Mouse (Mus musculus) embryonic fibroblast, embryonic 13.5 days (primary cell): Measurements from ENCODE around the gene Pi4k2b.

ENCODE experiments used
- CTCF ChIP-seq: IDR thresholded peaks from 2 replicates; pipeline ENCODE4 v1.5.1; 2011; ENCODE audit warnings: mild to moderate bottlenecking, control low read depth, low read length, moderate library complexity, borderline replicate concordance; ENCODE audit not compliant: insufficient read depth
- POLR2A ChIP-seq: IDR thresholded peaks from 2 replicates; pipeline ENCODE4 v1.6.1; 2011; ENCODE audit warnings: low read depth, mild to moderate bottlenecking, control low read depth, low read length, moderate library complexity

DNA sequence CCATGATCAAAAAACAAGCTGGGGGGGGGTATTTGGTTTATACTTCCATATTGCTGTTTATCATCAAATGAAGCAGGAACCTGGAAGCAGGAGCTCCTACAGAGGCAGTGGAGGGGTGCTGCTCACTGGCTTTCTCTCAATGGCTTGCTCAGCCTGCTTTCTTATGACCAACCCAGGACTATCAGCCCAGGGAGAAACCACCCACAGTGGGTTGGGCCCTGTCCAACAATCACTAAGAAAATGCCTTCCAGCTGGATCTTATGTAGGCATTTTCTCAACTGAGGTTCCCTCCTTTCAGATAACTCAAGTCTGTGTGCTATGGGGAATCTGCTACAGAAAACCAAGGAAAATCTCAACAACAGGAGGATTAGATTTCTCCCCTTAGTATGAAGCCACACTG, 12.8 kb downstream of the Pi4k2b start:
- no peak for TF ChIP-seq CTCF
- no peak for TF ChIP-seq POLR2A
